Mouse (Mus musculus): Measurements from ENCODE around the gene Tob2. TPM values are rescaled to one million over a fixed set of nuclear protein-coding genes. Genes with fewer than 3 reads are reported as not detected.
A peak's percentile ranks its signal among the peaks of the same experiment; 100 is the strongest.

Gene Tob2
- polyA plus RNA-seq, 1 experiment from 2014 or later = 9.9 TPM

- Histone ChIP-seq H3K27ac (ENCODE audit: low read depth, low read length) (peak overlapping the region; percentile 93), H3K9ac (ENCODE audit: low read depth, low read length) (peak overlapping the region; percentile 88), H3K27me3 (ENCODE audit: control insufficient read depth, insufficient read depth, low read length) (no peaks in the 10 kb centered on the region), H3K4me3 (ENCODE audit: low read depth, low read length) (peak overlapping the region; percentile 87), H3K9me3 (replicated peaks; ENCODE audit: control insufficient read depth, low read length) (no peaks in the 10 kb centered on the region), H3K4me1 (ENCODE audit: control insufficient read depth, insufficient read depth, low read length) (peaks cover 8% of the 10 kb centered on the region), H3K36me3 (ENCODE audit: control insufficient read depth, insufficient read depth, low read length) (no peaks in the 10 kb centered on the region), H3K4me2 (peak overlapping the region; percentile 83)
- WGBS (ENCODE audit: insufficient replicate concordance) = under 1% methylated on average over 14 of the region's 14 CpGs
- no peak for ATAC-seq (replicated peaks; ENCODE audit: insufficient number of reproducible peaks, low FRiP score, low TSS enrichment)
Observed at GRCm38 (mm10) chr15:81856938-81857723, 1.5 kb downstream of the Tob2 start.

GRCm38 (mm10) chr15:81856030-81856790, 2.4 kb downstream of the Tob2 start:
- H3K9me3 ChIP-seq (replicated peaks; ENCODE audit: control insufficient read depth, low read length) = no peaks in the 10 kb centered on the region
- H3K9ac ChIP-seq (ENCODE audit: low read depth, low read length) = peak overlapping the region; percentile 88
- peak overlapping the region; percentile 83 for H3K4me2 ChIP-seq
- under 1% methylated on average over 28 of the region's 28 CpGs for WGBS (ENCODE audit: insufficient replicate concordance)
- H3K27me3 ChIP-seq (ENCODE audit: control insufficient read depth, insufficient read depth, low read length) = no peaks in the 10 kb centered on the region
- H3K4me3 ChIP-seq (ENCODE audit: low read depth, low read length) = peak overlapping the region; percentile 87
- peak; percentile 81 for ATAC-seq (replicated peaks; ENCODE audit: insufficient number of reproducible peaks, low FRiP score, low TSS enrichment)
- H3K4me1 ChIP-seq (ENCODE audit: control insufficient read depth, insufficient read depth, low read length) = peaks cover 8% of the 10 kb centered on the region
- H3K36me3 ChIP-seq (ENCODE audit: control insufficient read depth, insufficient read depth, low read length) = peaks cover 6% of the 10 kb centered on the region; the same call in 1 of the 2 replicates
- H3K27ac ChIP-seq (ENCODE audit: low read depth, low read length) = peak overlapping the region; percentile 93

- no peak for ATAC-seq (replicated peaks; ENCODE audit: insufficient number of reproducible peaks, low FRiP score, low TSS enrichment)
- Histone ChIP-seq H3K4me2 (no peak overlapping the region), H3K36me3 (ENCODE audit: control insufficient read depth, insufficient read depth, low read length) (peaks cover 20% of the 10 kb centered on the region), H3K27ac (ENCODE audit: low read depth, low read length) (no peak overlapping the region), H3K4me1 (ENCODE audit: control insufficient read depth, insufficient read depth, low read length) (peaks cover 4% of the 10 kb centered on the region; the same call in 1 of the 2 replicates), H3K27me3 (ENCODE audit: control insufficient read depth, insufficient read depth, low read length) (no peaks in the 10 kb centered on the region), H3K4me3 (ENCODE audit: low read depth, low read length) (no peak overlapping the region), H3K9ac (ENCODE audit: low read depth, low read length) (no peak overlapping the region), H3K9me3 (replicated peaks; ENCODE audit: control insufficient read depth, low read length) (no peaks in the 10 kb centered on the region)
- WGBS (ENCODE audit: insufficient replicate concordance) = 82% methylated on average over 7 of the region's 7 CpGs
Observed at GRCm38 (mm10) chr15:81853081-81853480, 5.5 kb downstream of the Tob2 start.

- H3K27ac ChIP-seq (ENCODE audit: low read depth, low read length) = no peak overlapping the region
- 80% methylated on average over 9 of the region's 9 CpGs for WGBS (ENCODE audit: insufficient replicate concordance)
- no peak overlapping the region for H3K9ac ChIP-seq (ENCODE audit: low read depth, low read length)
- H3K4me3 ChIP-seq (ENCODE audit: low read depth, low read length) = no peak overlapping the region
- peaks cover 20% of the 10 kb centered on the region for H3K36me3 ChIP-seq (ENCODE audit: control insufficient read depth, insufficient read depth, low read length)
- H3K27me3 ChIP-seq (ENCODE audit: control insufficient read depth, insufficient read depth, low read length) = no peaks in the 10 kb centered on the region
- peaks cover 4% of the 10 kb centered on the region; the same call in 1 of the 2 replicates for H3K4me1 ChIP-seq (ENCODE audit: control insufficient read depth, insufficient read depth, low read length)
- no peak for ATAC-seq (replicated peaks; ENCODE audit: insufficient number of reproducible peaks, low FRiP score, low TSS enrichment)
- no peak overlapping the region for H3K4me2 ChIP-seq
- H3K9me3 ChIP-seq (replicated peaks; ENCODE audit: control insufficient read depth, low read length) = no peaks in the 10 kb centered on the region
Observed at GRCm38 (mm10) chr15:81852411-81853000, 6.1 kb downstream of the Tob2 start.

GRCm38 (mm10) chr15:81851375-81851774, 7.2 kb downstream of the Tob2 start:
- H3K36me3 ChIP-seq (ENCODE audit: control insufficient read depth, insufficient read depth, low read length) = peaks cover 20% of the 10 kb centered on the region
- H3K27ac ChIP-seq (ENCODE audit: low read depth, low read length) = no peak overlapping the region
- H3K9ac ChIP-seq (ENCODE audit: low read depth, low read length) = no peak overlapping the region
- no peak for ATAC-seq (replicated peaks; ENCODE audit: insufficient number of reproducible peaks, low FRiP score, low TSS enrichment)
- H3K4me3 ChIP-seq (ENCODE audit: low read depth, low read length) = no peak overlapping the region
- H3K27me3 ChIP-seq (ENCODE audit: control insufficient read depth, insufficient read depth, low read length) = no peaks in the 10 kb centered on the region
- WGBS (ENCODE audit: insufficient replicate concordance) = 94% methylated on average over 15 of the region's 15 CpGs
- H3K4me2 ChIP-seq = no peak overlapping the region
- H3K4me1 ChIP-seq (ENCODE audit: control insufficient read depth, insufficient read depth, low read length) = peaks cover 4% of the 10 kb centered on the region; the same call in 1 of the 2 replicates
- no peaks in the 10 kb centered on the region for H3K9me3 ChIP-seq (replicated peaks; ENCODE audit: control insufficient read depth, low read length)

- ATAC-seq (replicated peaks; ENCODE audit: insufficient number of reproducible peaks, low FRiP score, low TSS enrichment) = no peak
- H3K4me2 ChIP-seq = no peak overlapping the region
- no peak overlapping the region for H3K4me3 ChIP-seq (ENCODE audit: low read depth, low read length)
- H3K9me3 ChIP-seq (replicated peaks; ENCODE audit: control insufficient read depth, low read length) = no peaks in the 10 kb centered on the region
- H3K4me1 ChIP-seq (ENCODE audit: control insufficient read depth, insufficient read depth, low read length) = peaks cover 8% of the 10 kb centered on the region
- H3K36me3 ChIP-seq (ENCODE audit: control insufficient read depth, insufficient read depth, low read length) = peaks cover 20% of the 10 kb centered on the region
- no peak overlapping the region for H3K27ac ChIP-seq (ENCODE audit: low read depth, low read length)
- H3K9ac ChIP-seq (ENCODE audit: low read depth, low read length) = no peak overlapping the region
- 85% methylated on average over 14 of the region's 14 CpGs for WGBS (ENCODE audit: insufficient replicate concordance)
- H3K27me3 ChIP-seq (ENCODE audit: control insufficient read depth, insufficient read depth, low read length) = no peaks in the 10 kb centered on the region
Observed at GRCm38 (mm10) chr15:81850718-81851117, 7.9 kb downstream of the Tob2 start.

- H3K9me3 ChIP-seq (replicated peaks; ENCODE audit: control insufficient read depth, low read length) = no peaks in the 10 kb centered on the region
- peaks cover 20% of the 10 kb centered on the region for H3K36me3 ChIP-seq (ENCODE audit: control insufficient read depth, insufficient read depth, low read length)
- H3K27ac ChIP-seq (ENCODE audit: low read depth, low read length) = no peak overlapping the region
- H3K4me1 ChIP-seq (ENCODE audit: control insufficient read depth, insufficient read depth, low read length) = peaks cover 10% of the 10 kb centered on the region
- no peak for ATAC-seq (replicated peaks; ENCODE audit: insufficient number of reproducible peaks, low FRiP score, low TSS enrichment)
- H3K27me3 ChIP-seq (ENCODE audit: control insufficient read depth, insufficient read depth, low read length) = no peaks in the 10 kb centered on the region
- H3K4me3 ChIP-seq (ENCODE audit: low read depth, low read length) = no peak overlapping the region
- no peak overlapping the region for H3K9ac ChIP-seq (ENCODE audit: low read depth, low read length)
- H3K4me2 ChIP-seq = no peak overlapping the region
- WGBS (ENCODE audit: insufficient replicate concordance) = 78% methylated on average over 9 of the region's 9 CpGs
Observed at GRCm38 (mm10) chr15:81849104-81849503, 9.5 kb downstream of the Tob2 start.

- no peaks in the 10 kb centered on the region for H3K27me3 ChIP-seq (ENCODE audit: control insufficient read depth, insufficient read depth, low read length)
- H3K4me2 ChIP-seq = no peak overlapping the region
- no peaks in the 10 kb centered on the region for H3K9me3 ChIP-seq (replicated peaks; ENCODE audit: control insufficient read depth, low read length)
- ATAC-seq (replicated peaks; ENCODE audit: insufficient number of reproducible peaks, low FRiP score, low TSS enrichment) = no peak
- WGBS (ENCODE audit: insufficient replicate concordance) = 37% methylated on average over 7 of the region's 7 CpGs
- peaks cover 10% of the 10 kb centered on the region for H3K4me1 ChIP-seq (ENCODE audit: control insufficient read depth, insufficient read depth, low read length)
- H3K27ac ChIP-seq (ENCODE audit: low read depth, low read length) = no peak overlapping the region
- H3K9ac ChIP-seq (ENCODE audit: low read depth, low read length) = no peak overlapping the region
- H3K4me3 ChIP-seq (ENCODE audit: low read depth, low read length) = no peak overlapping the region
- H3K36me3 ChIP-seq (ENCODE audit: control insufficient read depth, insufficient read depth, low read length) = peaks cover 20% of the 10 kb centered on the region
Observed at GRCm38 (mm10) chr15:81848301-81848700, 10.3 kb downstream of the Tob2 start.
